Mouse (Mus musculus) heart, embryonic 11.5 days (tissue): ENCODE data around the gene Sytl3. TPM values are rescaled to one million over a fixed set of nuclear protein-coding genes. Genes with fewer than 3 reads are reported as not detected.
"Not testable (repeated sequence)": the region's sequence is repeated elsewhere in the genome, so short reads cannot be mapped to it uniquely, and the experiment has no call there.

Experiments
- ATAC-seq: fragments of 200-750 bp; cut with Nextera tagmentation; replicated peaks from 2 replicates; pipeline ENCODE4 v1.8.0; 2017; ENCODE audit warnings: moderate library complexity; ENCODE audit not compliant: insufficient number of reproducible peaks, low FRiP score, low TSS enrichment
- H3K27ac ChIP-seq: fragments of 300-500 bp; sonication (generic); 2 replicates; pipeline ENCODE4 v1.5.1; 2014; ENCODE audit warnings: mild to moderate bottlenecking, low read depth, low read length
- H3K27me3 ChIP-seq: fragments of 300-500 bp; sonication (generic); 2 replicates; pipeline ENCODE4 v1.6.1; 2014; ENCODE audit warnings: mild to moderate bottlenecking, low read length, mixed read lengths; ENCODE audit not compliant: control insufficient read depth, insufficient read depth
- H3K36me3 ChIP-seq: fragments of 300-500 bp; sonication (generic); 2 replicates; pipeline ENCODE4 v1.6.1; 2014; ENCODE audit warnings: mild to moderate bottlenecking, low read length, moderate library complexity, mixed read lengths; ENCODE audit not compliant: control insufficient read depth, insufficient read depth
- H3K4me1 ChIP-seq: fragments of 300-500 bp; sonication (generic); 2 replicates; pipeline ENCODE4 v1.6.1; 2014; ENCODE audit warnings: low read length; ENCODE audit not compliant: control insufficient read depth, insufficient read depth
- H3K4me2 ChIP-seq: fragments of 300-500 bp; sonication (generic); 2 replicates; pipeline ENCODE4 v1.6.1; 2014; ENCODE audit warnings: mild to moderate bottlenecking, moderate library complexity
- H3K4me3 ChIP-seq: fragments of 300-500 bp; sonication (generic); 2 replicates; pipeline ENCODE4 v1.5.1; 2014; ENCODE audit warnings: low read depth, low read length
- H3K9ac ChIP-seq: fragments of 300-500 bp; sonication (generic); 2 replicates; pipeline ENCODE4 v1.6.1; 2014; ENCODE audit warnings: mild to moderate bottlenecking, low read depth, low read length, moderate library complexity
- H3K9me3 ChIP-seq: fragments of 300-500 bp; sonication (generic); replicated peaks from 2 replicates; pipeline ENCODE4 v1.6.1; 2016; ENCODE audit warnings: low read length; ENCODE audit not compliant: control insufficient read depth
- WGBS: fragments of 180-500 bp; shearing (Covaris S2); extraction: QIAGEN DNeasy Blood & Tissue Kit; methylation state at CpG from one replicate; pipeline ENCODE4 v1.1.7; 2014; ENCODE audit not compliant: insufficient replicate concordance; 5-methylcytosine and 5-hydroxymethylcytosine counted together
- polyA plus RNA-seq: library from polyadenylated mRNA; unstranded; fragments of >200 nt; fragmentation: Nextera tagmentation; extraction: Ambion mirVana; gene quantifications from 2 replicates; pipeline ENCODE4 v1.2.1, GENCODE M21; 2014

The Sytl3 gene
- polyA plus RNA-seq, 1 experiment from 2014 or later, result 0.11 TPM

- WGBS, result under 1% methylated on average over 34 of the region's 36 CpGs
- peak; percentile 86 for ATAC-seq
- H3K27me3 ChIP-seq, H3K9me3 ChIP-seq, H3K36me3 ChIP-seq, H3K4me1 ChIP-seq: not testable (repeated sequence)
- H3K9ac ChIP-seq, result peak overlapping the region; percentile 69
- peak overlapping the region; percentile 68 for H3K27ac ChIP-seq
- H3K4me3 ChIP-seq, result peak overlapping the region; percentile 51
- H3K4me2 ChIP-seq, result peak overlapping the region; percentile 64
These were observed 3.8 kb upstream of the Sytl3 start for GRCm38 (mm10) chr17:6655087-6655511.

GRCm38 (mm10) chr17:6655567-6656281 lies 3.2 kb upstream of the Sytl3 start, which contains the start of gene Dynlt1f:
Dynlt1f (minus strand) TSS chr17:6655900.
- Histone ChIP-seq H3K4me2 (peak within 1 kb of the TSS; percentile 64), H3K9ac (peak within 1 kb of the TSS; percentile 69), H3K4me3 (peak within 1 kb of the TSS; percentile 51), H3K27ac (peak within 1 kb of the TSS; percentile 68)
- not testable (repeated sequence) for H3K36me3 ChIP-seq, H3K9me3 ChIP-seq, H3K27me3 ChIP-seq, H3K4me1 ChIP-seq
- WGBS, result 5% methylated on average over 17 of the region's 33 CpGs
- peak; percentile 91 for ATAC-seq

- not testable (repeated sequence) for H3K27me3 ChIP-seq, H3K27ac ChIP-seq, H3K9ac ChIP-seq, H3K9me3 ChIP-seq, ATAC-seq, H3K4me1 ChIP-seq, H3K36me3 ChIP-seq, H3K4me2 ChIP-seq, H3K4me3 ChIP-seq
- WGBS, result 89% methylated on average over 1 of the region's 3 CpGs
These were observed 2.4 kb upstream of the Sytl3 start for GRCm38 (mm10) chr17:6656471-6656870.

GRCm38 (mm10) chr17:6660589-6660988 lies 1.7 kb downstream of the Sytl3 start:
- 50% methylated on average over 6 of the region's 6 CpGs for WGBS
- not testable (repeated sequence) for H3K4me2 ChIP-seq

GRCm38 (mm10) chr17:6661093-6661816 lies 2.4 kb downstream of the Sytl3 start:
- not testable (repeated sequence) for H3K9ac ChIP-seq, ATAC-seq, H3K9me3 ChIP-seq, H3K4me2 ChIP-seq, H3K4me1 ChIP-seq, H3K4me3 ChIP-seq, H3K36me3 ChIP-seq, H3K27me3 ChIP-seq, H3K27ac ChIP-seq
- WGBS, result 39% methylated on average over 8 of the region's 11 CpGs

More at GRCm38 (mm10) chr17:6660589-6660988, 1.7 kb downstream of the Sytl3 start:
- H3K4me3 ChIP-seq, H3K27me3 ChIP-seq, H3K4me1 ChIP-seq, H3K9me3 ChIP-seq, H3K36me3 ChIP-seq, ATAC-seq, H3K27ac ChIP-seq, H3K9ac ChIP-seq: not testable (repeated sequence)

GRCm38 (mm10) chr17:6662840-6663239 lies 3.9 kb downstream of the Sytl3 start:
- H3K27ac ChIP-seq, H3K9ac ChIP-seq, H3K4me1 ChIP-seq, H3K36me3 ChIP-seq, H3K9me3 ChIP-seq, H3K27me3 ChIP-seq, H3K4me3 ChIP-seq, ATAC-seq, H3K4me2 ChIP-seq: not testable (repeated sequence)
- 39% methylated on average over 3 of the region's 3 CpGs for WGBS

GRCm38 (mm10) chr17:6665389-6665788 lies 6.5 kb downstream of the Sytl3 start:
- not testable (repeated sequence) for H3K4me3 ChIP-seq, H3K27me3 ChIP-seq, ATAC-seq, H3K9me3 ChIP-seq, H3K4me1 ChIP-seq, H3K27ac ChIP-seq, H3K4me2 ChIP-seq, H3K9ac ChIP-seq, H3K36me3 ChIP-seq
- 88% methylated on average over 4 of the region's 5 CpGs for WGBS

- WGBS, result no CpG with 5 or more reads among the region's 6 CpGs
- not testable (repeated sequence) for H3K27me3 ChIP-seq, ATAC-seq
These were observed 9.6 kb downstream of the Sytl3 start for GRCm38 (mm10) chr17:6668522-6668921.

More at GRCm38 (mm10) chr17:6668522-6668921, 9.6 kb downstream of the Sytl3 start:
- H3K9me3 ChIP-seq, H3K36me3 ChIP-seq, H3K4me3 ChIP-seq, H3K4me1 ChIP-seq, H3K9ac ChIP-seq, H3K27ac ChIP-seq, H3K4me2 ChIP-seq: not testable (repeated sequence)
